Mouse (Mus musculus): ENCODE measurements around the gene Lbp. TPM values are rescaled to one million over a fixed set of nuclear protein-coding genes. Genes with fewer than 3 reads are reported as not detected.
A peak's percentile ranks its signal among the peaks of the same experiment; 100 is the strongest.

The Lbp gene
- total and polyA plus RNA-seq, 2 experiments, result 66.8 to 164 TPM

- H3K27ac ChIP-seq (replicated peaks; ENCODE audit: insufficient read depth, low read depth, low read length), result no peak within 1 kb of the TSS
- peak; percentile 40 for DNase-seq (ENCODE audit: extremely low read depth, low read depth, low spot score)
- H3K27me3 ChIP-seq (ENCODE audit: control insufficient read depth, insufficient read depth, low read length), result no peaks in the 10 kb centered on the region
Measured at GRCm38 (mm10) chr2:158375443-158376122, 69.3 kb downstream of the Lbp start, which contains the start of gene Snhg11. Gene Snhg11, plus strand, starts transcription at chr2:158375638.

DNA sequence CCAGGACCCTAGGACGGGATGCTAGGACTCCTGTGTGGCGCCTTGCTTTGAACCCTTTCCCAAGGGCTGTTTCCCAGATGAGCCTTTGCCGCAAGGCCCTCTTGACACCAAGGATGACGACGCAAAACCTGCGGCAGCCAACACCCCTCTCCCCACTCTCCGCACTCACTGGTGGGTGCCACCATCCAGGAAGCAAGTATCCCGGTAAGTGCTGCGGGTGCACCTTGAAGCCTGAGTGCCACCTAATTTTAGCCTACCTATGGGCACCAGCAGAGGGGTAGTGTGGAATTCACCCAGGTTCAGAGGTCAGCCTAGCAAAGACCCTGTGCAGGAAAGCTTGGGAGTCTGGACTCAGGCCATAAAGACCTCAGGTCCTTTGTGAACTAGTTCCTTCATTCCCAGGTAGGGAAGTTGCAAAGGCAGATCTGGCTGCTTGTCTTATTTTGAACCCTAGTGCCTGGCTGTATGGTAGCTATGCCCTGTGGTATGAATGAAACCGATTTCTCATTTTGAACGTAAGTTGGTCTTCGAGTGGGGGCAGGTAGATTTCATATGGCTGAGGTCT is 69.9 kb downstream of the Lbp start:
- no peaks in the 10 kb centered on the region for H3K79me2 ChIP-seq (ENCODE audit: control insufficient read depth, insufficient read depth, low read length)
- no peak overlapping the region for H3K9ac ChIP-seq (ENCODE audit: low read depth, low read length)
- H3K27me3 ChIP-seq (ENCODE audit: control insufficient read depth, insufficient read depth, low read length), result no peaks in the 10 kb centered on the region
- no peak for DNase-seq (ENCODE audit: extremely low read depth, low read depth, low spot score)
- WGBS, result 50% methylated on average over 12 of the region's 12 CpGs
- peaks cover 8% of the 10 kb centered on the region; the same call in 1 of the 2 replicates for H3K4me1 ChIP-seq (ENCODE audit: control insufficient read depth, insufficient read depth, low read length)
- H3K4me3 ChIP-seq (ENCODE audit: insufficient read depth, low read depth, low read length), result no peak overlapping the region
- no peak for TF ChIP-seq POLR2A (IDR thresholded peaks at IDR 0.05; ENCODE audit: extremely low read depth, insufficient read depth, low read length)
- TF ChIP-seq CTCF (IDR thresholded peaks at IDR 0.05; ENCODE audit: low read depth, low read length), result no peak
- no peaks in the 10 kb centered on the region for H3K36me3 ChIP-seq (ENCODE audit: control insufficient read depth, insufficient read depth, low read length)
- H3K27ac ChIP-seq (replicated peaks; ENCODE audit: insufficient read depth, low read depth, low read length), result no peak overlapping the region

More at GRCm38 (mm10) chr2:158375443-158376122, 69.3 kb downstream of the Lbp start, which contains the start of gene Snhg11:
- WGBS, result 9% methylated on average over 36 of the region's 36 CpGs
- H3K4me1 ChIP-seq (ENCODE audit: control insufficient read depth, insufficient read depth, low read length), result peaks cover 8% of the 10 kb centered on the region; the same call in 1 of the 2 replicates
- no peaks in the 10 kb centered on the region for H3K79me2 ChIP-seq (ENCODE audit: control insufficient read depth, insufficient read depth, low read length)
- H3K4me3 ChIP-seq (ENCODE audit: insufficient read depth, low read depth, low read length), result peak within 1 kb of the TSS; percentile 29; the same call in 1 of the 2 replicates
- TF ChIP-seq POLR2A (IDR thresholded peaks at IDR 0.05; ENCODE audit: extremely low read depth, insufficient read depth, low read length) (no peak), CTCF (IDR thresholded peaks at IDR 0.05; ENCODE audit: low read depth, low read length) (peak; percentile 79)
- peak within 1 kb of the TSS; percentile 18; the same call in 1 of the 2 replicates for H3K9ac ChIP-seq (ENCODE audit: low read depth, low read length)
- no peaks in the 10 kb centered on the region for H3K36me3 ChIP-seq (ENCODE audit: control insufficient read depth, insufficient read depth, low read length)

DNA sequence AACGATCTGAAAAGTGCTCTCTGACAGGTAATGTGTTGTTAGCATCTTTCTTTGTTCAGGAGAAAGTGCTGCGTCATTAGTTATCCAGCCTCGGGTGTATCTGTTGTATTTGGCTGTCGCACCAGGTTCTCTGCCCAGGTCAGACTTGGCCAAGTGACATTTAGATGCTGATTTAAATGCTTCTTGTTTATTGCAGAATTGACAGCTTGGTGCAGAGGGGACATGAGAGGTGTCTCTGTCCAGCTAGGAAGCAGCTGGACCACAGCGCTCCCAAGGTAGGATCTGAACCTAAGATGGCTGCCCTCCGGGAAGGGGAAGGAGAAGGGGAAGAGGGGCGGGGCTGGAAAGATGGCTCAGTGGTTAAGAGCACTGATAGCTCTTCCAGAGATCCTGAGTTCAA is 70.5 kb downstream of the Lbp start:
- Histone ChIP-seq H3K27me3 (ENCODE audit: control insufficient read depth, insufficient read depth, low read length) (no peaks in the 10 kb centered on the region), H3K27ac (replicated peaks; ENCODE audit: insufficient read depth, low read depth, low read length) (no peak overlapping the region), H3K9ac (ENCODE audit: low read depth, low read length) (no peak overlapping the region), H3K4me1 (ENCODE audit: control insufficient read depth, insufficient read depth, low read length) (peaks cover 8% of the 10 kb centered on the region; the same call in 1 of the 2 replicates), H3K36me3 (ENCODE audit: control insufficient read depth, insufficient read depth, low read length) (no peaks in the 10 kb centered on the region), H3K79me2 (ENCODE audit: control insufficient read depth, insufficient read depth, low read length) (no peaks in the 10 kb centered on the region), H3K4me3 (ENCODE audit: insufficient read depth, low read depth, low read length) (no peak overlapping the region)
- 51% methylated on average over 7 of the region's 7 CpGs for WGBS
- no peak for TF ChIP-seq POLR2A (IDR thresholded peaks at IDR 0.05; ENCODE audit: extremely low read depth, insufficient read depth, low read length)
- TF ChIP-seq CTCF (IDR thresholded peaks at IDR 0.05; ENCODE audit: low read depth, low read length), result no peak
- DNase-seq (ENCODE audit: extremely low read depth, low read depth, low spot score), result peak; percentile 61

- no peak for DNase-seq (ENCODE audit: extremely low read depth, low read depth, low spot score)
- TF ChIP-seq POLR2A (IDR thresholded peaks at IDR 0.05; ENCODE audit: extremely low read depth, insufficient read depth, low read length) (no peak), CTCF (IDR thresholded peaks at IDR 0.05; ENCODE audit: low read depth, low read length) (no peak)
- no peak overlapping the region for H3K27ac ChIP-seq (replicated peaks; ENCODE audit: insufficient read depth, low read depth, low read length)
- H3K4me1 ChIP-seq (ENCODE audit: control insufficient read depth, insufficient read depth, low read length), result peaks cover 6% of the 10 kb centered on the region; the same call in 1 of the 2 replicates
- H3K79me2 ChIP-seq (ENCODE audit: control insufficient read depth, insufficient read depth, low read length), result no peaks in the 10 kb centered on the region
- H3K4me3 ChIP-seq (ENCODE audit: insufficient read depth, low read depth, low read length), result no peak overlapping the region
- no peak overlapping the region for H3K9ac ChIP-seq (ENCODE audit: low read depth, low read length)
- H3K27me3 ChIP-seq (ENCODE audit: control insufficient read depth, insufficient read depth, low read length), result no peaks in the 10 kb centered on the region
- H3K36me3 ChIP-seq (ENCODE audit: control insufficient read depth, insufficient read depth, low read length), result no peaks in the 10 kb centered on the region
- WGBS, result 83% methylated on average over 1 of the region's 1 CpGs
Measured at GRCm38 (mm10) chr2:158377811-158378210, 71.5 kb downstream of the Lbp start.

- no peak overlapping the region for H3K27ac ChIP-seq (replicated peaks; ENCODE audit: insufficient read depth, low read depth, low read length)
- H3K79me2 ChIP-seq (ENCODE audit: control insufficient read depth, insufficient read depth, low read length), result no peaks in the 10 kb centered on the region
- WGBS, result 51% methylated on average over 13 of the region's 13 CpGs
- no peak overlapping the region for H3K9ac ChIP-seq (ENCODE audit: low read depth, low read length)
- TF ChIP-seq POLR2A (IDR thresholded peaks at IDR 0.05; ENCODE audit: extremely low read depth, insufficient read depth, low read length) (no peak), CTCF (IDR thresholded peaks at IDR 0.05; ENCODE audit: low read depth, low read length) (peak; percentile 55)
- peaks cover 2% of the 10 kb centered on the region; the same call in 1 of the 2 replicates for H3K4me1 ChIP-seq (ENCODE audit: control insufficient read depth, insufficient read depth, low read length)
- DNase-seq (ENCODE audit: extremely low read depth, low read depth, low spot score), result peak; percentile 80
- H3K36me3 ChIP-seq (ENCODE audit: control insufficient read depth, insufficient read depth, low read length), result no peaks in the 10 kb centered on the region
- no peak overlapping the region for H3K4me3 ChIP-seq (ENCODE audit: insufficient read depth, low read depth, low read length)
- no peaks in the 10 kb centered on the region for H3K27me3 ChIP-seq (ENCODE audit: control insufficient read depth, insufficient read depth, low read length)
Measured at GRCm38 (mm10) chr2:158379354-158380078, 73.2 kb downstream of the Lbp start.

Other genes starting within 250 kb of the Lbp start
- 68.3 and 101 TPM in 2 replicates for gene Tgm2, start 160.1 kb upstream of the Lbp start, total RNA-seq (2014; rRNA removed)
- gene Tgm2, start 160.1 kb upstream of the Lbp start, polyA plus RNA-seq (2012; rRNA removed), result 91.7 and 93.5 TPM in 2 replicates
- 0.40 and 0.46 TPM in 2 replicates for gene D630003M21Rik, start 77.3 kb upstream of the Lbp start, total RNA-seq (2014; rRNA removed)
- gene D630003M21Rik, start 77.3 kb upstream of the Lbp start, polyA plus RNA-seq (2012; rRNA removed), result 0.52 and 0.69 TPM in 2 replicates
- gene Bpi, start 48.4 kb upstream of the Lbp start, total RNA-seq (2014; rRNA removed), result not detected in 2 replicates
- gene Bpi, start 48.4 kb upstream of the Lbp start, polyA plus RNA-seq (2012; rRNA removed), result not detected in 2 replicates
- 0.74 and 0.92 TPM in 2 replicates for gene Snhg11, start 69.1 kb downstream of the Lbp start, total RNA-seq (2014; rRNA removed)
- gene Snhg11, start 69.1 kb downstream of the Lbp start, polyA plus RNA-seq (2012; rRNA removed), result 2.2 and 3.5 TPM in 2 replicates
- gene Ralgapb, start 103.4 kb downstream of the Lbp start, total RNA-seq (2014; rRNA removed), result 9.7 and 9.9 TPM in 2 replicates
- gene Ralgapb, start 103.4 kb downstream of the Lbp start, polyA plus RNA-seq (2012; rRNA removed), result 5.6 and 6.1 TPM in 2 replicates
- 0.47 TPM in 1 of 2 replicates, not detected in the other for gene Adig, start 196.1 kb downstream of the Lbp start, total RNA-seq (2014; rRNA removed)
- not detected in 2 replicates for gene Adig, start 196.1 kb downstream of the Lbp start, polyA plus RNA-seq (2012; rRNA removed)
- gene Arhgap40, start 206.3 kb downstream of the Lbp start, total RNA-seq (2014; rRNA removed), result not detected in 2 replicates
- not detected in 2 replicates for gene Arhgap40, start 206.3 kb downstream of the Lbp start, polyA plus RNA-seq (2012; rRNA removed)